Comparison of ENCODE assay signal across 10 mouse cellular contexts in genomic region chr15:78719416-78719815, GRCm38 (mm10). TPM values are rescaled to one million over a fixed set of nuclear protein-coding genes. Genes with fewer than 3 reads are reported as not detected.
A peak's percentile ranks its signal among the peaks of the same experiment; 100 is the strongest.
DNase-seq lines count a peak whose midpoint lies in the region; ATAC-seq and TF ChIP-seq lines count a peak whose summit lies in the region.
"Had no signal": no experiment of that assay in that cellular context is flagged by ENCODE, and none has a peak within 500 bp of the region (broad histone marks: within the 10 kb centered on the region; RNA-seq: fewer than 3 reads in every experiment).

No protein-coding gene starts in this region.

- peaks cover 9% of the 10 kb centered on the region; the same call in 1 of the 2 replicates for H3K4me1 ChIP-seq in stomach, embryonic 14.5 days (ENCODE audit: control insufficient read depth, insufficient read depth, low read length)
- no peaks in the 10 kb centered on the region for H3K4me1 ChIP-seq in stomach, postnatal 0 days (replicated peaks; ENCODE audit: control insufficient read depth, insufficient read depth)
- H3K4me1 ChIP-seq in hindbrain, postnatal 0 days (ENCODE audit: insufficient read depth, low read length): peaks cover 16% of the 10 kb centered on the region
- H3K4me1 ChIP-seq in stomach, embryonic 15.5 days: peaks cover 14% of the 10 kb centered on the region
- H3K4me1 ChIP-seq: liver, embryonic 13.5 days had no signal

- DNase-seq in embryo, embryonic 10.5 days (ENCODE audit: low spot score): peak; percentile 33
- no peak for DNase-seq in embryo, embryonic 10 days (ENCODE audit: low spot score)
- DNase-seq in stomach, postnatal 0 days (ENCODE audit: low spot score): no peak
- DNase-seq in hindbrain, postnatal 0 days (ENCODE audit: low spot score): peak; percentile 42
- DNase-seq in adrenal gland, postnatal 10 days: no peak
- DNase-seq in layer of hippocampus, postnatal 36 days: no peak
- DNase-seq: liver, embryonic 13.5 days had no signal

- no peak for TF ChIP-seq CTCF in stomach, postnatal 0 days (IDR thresholded peaks at IDR 0.05; ENCODE audit: low read depth)
- no peak for TF ChIP-seq CTCF in hindbrain, postnatal 0 days (IDR thresholded peaks at IDR 0.05; ENCODE audit: low read depth)

- H3K9ac ChIP-seq in stomach, embryonic 14.5 days (replicated peaks; ENCODE audit: low read depth, low read length): no peak overlapping the region
- H3K9ac ChIP-seq in stomach, postnatal 0 days (ENCODE audit: low read length): no peak overlapping the region
- no peak overlapping the region for H3K9ac ChIP-seq in hindbrain, postnatal 0 days (replicated peaks; ENCODE audit: low read length)
- no peak overlapping the region for H3K9ac ChIP-seq in stomach, embryonic 15.5 days
- H3K9ac ChIP-seq: liver, embryonic 13.5 days had no signal

- H3K36me3 ChIP-seq in stomach, embryonic 14.5 days (ENCODE audit: control insufficient read depth, insufficient read depth, low read length): no peaks in the 10 kb centered on the region
- no peaks in the 10 kb centered on the region for H3K36me3 ChIP-seq in stomach, postnatal 0 days (ENCODE audit: control insufficient read depth, insufficient read depth, low read length)
- no peaks in the 10 kb centered on the region for H3K36me3 ChIP-seq in hindbrain, postnatal 0 days (ENCODE audit: insufficient read depth, low read length)
- no peaks in the 10 kb centered on the region for H3K36me3 ChIP-seq in stomach, embryonic 15.5 days
- H3K36me3 ChIP-seq: embryonic facial prominence, embryonic 12.5 days; liver, embryonic 13.5 days had no signal

- ATAC-seq in stomach, embryonic 14.5 days (ENCODE audit: insufficient number of reproducible peaks, insufficient read depth, low FRiP score, low read depth): no peak
- no peak for ATAC-seq in stomach, postnatal 0 days (ENCODE audit: low FRiP score, low TSS enrichment)
- ATAC-seq in hindbrain, postnatal 0 days: 0 out of 2 replicates have a peak, but pooled peaks have one; percentile 14
- ATAC-seq in stomach, embryonic 15.5 days (ENCODE audit: insufficient read depth, low FRiP score, low read depth): no peak

- no peak for TF ChIP-seq EP300 in stomach, postnatal 0 days (optimal IDR thresholded peaks at IDR 0.05)

- H3K4me2 ChIP-seq in stomach, embryonic 14.5 days (replicated peaks; ENCODE audit: low read depth, low read length): no peak overlapping the region
- H3K4me2 ChIP-seq in stomach, postnatal 0 days (replicated peaks; ENCODE audit: low read depth): no peak overlapping the region
- peak overlapping the region; percentile 68 for H3K4me2 ChIP-seq in hindbrain, postnatal 0 days (ENCODE audit: low read depth, low read length)
- peak overlapping the region; percentile 77; the same call in 1 of the 2 replicates for H3K4me2 ChIP-seq in stomach, embryonic 15.5 days

- H3K27me3 ChIP-seq in stomach, embryonic 14.5 days (ENCODE audit: control insufficient read depth, insufficient read depth, low read length): peaks cover 51% of the 10 kb centered on the region
- H3K27me3 ChIP-seq in stomach, postnatal 0 days (ENCODE audit: control insufficient read depth, insufficient read depth, low read length): peaks cover 16% of the 10 kb centered on the region
- no peaks in the 10 kb centered on the region for H3K27me3 ChIP-seq in hindbrain, postnatal 0 days (ENCODE audit: insufficient read depth, low read length)
- H3K27me3 ChIP-seq in stomach, embryonic 15.5 days (replicated peaks): peaks cover 64% of the 10 kb centered on the region

- H3K4me3 ChIP-seq in stomach, embryonic 14.5 days (ENCODE audit: low read depth, low read length): 0 out of 2 replicates have a peak overlapping the region, but pooled peaks have one; percentile 40
- H3K4me3 ChIP-seq in stomach, postnatal 0 days (ENCODE audit: low read depth, low read length): no peak overlapping the region
- H3K4me3 ChIP-seq in hindbrain, postnatal 0 days (ENCODE audit: low read length): peak overlapping the region; percentile 57; the same call in 1 of the 2 replicates
- no peak overlapping the region for H3K4me3 ChIP-seq in stomach, embryonic 15.5 days (replicated peaks)

- no peaks in the 10 kb centered on the region for H3K9me3 ChIP-seq in stomach, embryonic 14.5 days (ENCODE audit: control insufficient read depth, low read depth, low read length)
- H3K9me3 ChIP-seq in stomach, postnatal 0 days (ENCODE audit: control insufficient read depth, low read length): no peaks in the 10 kb centered on the region
- H3K9me3 ChIP-seq in hindbrain, postnatal 0 days (ENCODE audit: low read length): no peaks in the 10 kb centered on the region
- no peaks in the 10 kb centered on the region for H3K9me3 ChIP-seq in stomach, embryonic 15.5 days
- H3K9me3 ChIP-seq: embryonic facial prominence, embryonic 12.5 days; liver, embryonic 13.5 days had no signal

- WGBS in stomach, embryonic 14.5 days: 7% methylated on average over 14 of the region's 14 CpGs
- 5% methylated on average over 14 of the region's 14 CpGs for WGBS in stomach, postnatal 0 days
- WGBS in hindbrain, postnatal 0 days: 9% methylated on average over 14 of the region's 14 CpGs
- 6% methylated on average over 14 of the region's 14 CpGs for WGBS in stomach, embryonic 15.5 days

- no peak overlapping the region for H3K27ac ChIP-seq in stomach, embryonic 14.5 days (ENCODE audit: low read length)
- H3K27ac ChIP-seq in stomach, postnatal 0 days (replicated peaks): no peak overlapping the region
- H3K27ac ChIP-seq in hindbrain, postnatal 0 days: peak overlapping the region; percentile 84; the same call in 1 of the 2 replicates
- no peak overlapping the region for H3K27ac ChIP-seq in stomach, embryonic 15.5 days
- H3K27ac ChIP-seq: embryonic facial prominence, embryonic 12.5 days; liver, embryonic 13.5 days had no signal

RNA-seq across cellular contexts. Expression of gene Elfn2, which starts 0.8 kb away (rescaled TPM):
- 0.10 TPM in 1 of 2 replicates, not detected in the other for polyA plus RNA-seq in stomach, embryonic 14.5 days (2014; fragmentation: Nextera tagmentation; extraction: Ambion mirVana)
- polyA plus RNA-seq in stomach, postnatal 0 days (2015; fragmentation: Nextera tagmentation; extraction: Ambion mirVana): 0.06 and 0.11 TPM in 2 replicates
- 40.9 and 43.1 TPM in 2 replicates for total RNA-seq in hindbrain, postnatal 0 days (2014; rRNA removed)
- polyA plus RNA-seq in hindbrain, postnatal 0 days (2015; fragmentation: Nextera tagmentation; extraction: Ambion mirVana): 8.4 and 9.1 TPM in 2 replicates
- polyA plus RNA-seq in stomach, embryonic 15.5 days (2015; fragmentation: Nextera tagmentation; extraction: Ambion mirVana): 0.10 and 0.12 TPM in 2 replicates
- 1 to 10 TPM; 2.5 to 2.9 TPM for total RNA-seq in adrenal gland, postnatal 10 days (2021)
- 100 to 1,000 TPM; 181 to 207 TPM for total RNA-seq in layer of hippocampus, postnatal 36 days (2021)

RNA-seq across cellular contexts. Expression of gene Mfng, which starts 53.9 kb away (rescaled TPM):
- 15.7 and 16.9 TPM in 2 replicates for polyA plus RNA-seq in stomach, embryonic 14.5 days (2014; fragmentation: Nextera tagmentation; extraction: Ambion mirVana)
- 5.6 and 7.2 TPM in 2 replicates for polyA plus RNA-seq in stomach, postnatal 0 days (2015; fragmentation: Nextera tagmentation; extraction: Ambion mirVana)
- 12.7 and 15.2 TPM in 2 replicates for total RNA-seq in hindbrain, postnatal 0 days (2014; rRNA removed)
- polyA plus RNA-seq in hindbrain, postnatal 0 days (2015; fragmentation: Nextera tagmentation; extraction: Ambion mirVana): 16.6 and 17.9 TPM in 2 replicates
- 18.0 and 21.1 TPM in 2 replicates for polyA plus RNA-seq in stomach, embryonic 15.5 days (2015; fragmentation: Nextera tagmentation; extraction: Ambion mirVana)
- 10 to 100 TPM; 15.5 to 17.7 TPM for total RNA-seq in adrenal gland, postnatal 10 days (2021)
- 1 to 10 TPM; 5.4 to 6.2 TPM for total RNA-seq in layer of hippocampus, postnatal 36 days (2021)

Comparison
In these comparisons a context has a peak if more than half of its experiments do, and no peak if none do; other contexts are left out.
1. DNase-seq: peak in embryo, embryonic 10.5 days (single experiment) and hindbrain, postnatal 0 days (single experiment); none in embryo, embryonic 10 days (single experiment), stomach, postnatal 0 days (single experiment), adrenal gland, postnatal 10 days (single experiment) and layer of hippocampus, postnatal 36 days (0 of 2).
2. H3K4me2 ChIP-seq: peak in hindbrain, postnatal 0 days (single experiment) and stomach, embryonic 15.5 days (single experiment); none in stomach, embryonic 14.5 days (single experiment) and stomach, postnatal 0 days (single experiment).
3. H3K4me3 ChIP-seq: peak in stomach, embryonic 14.5 days (single experiment) and hindbrain, postnatal 0 days (single experiment); none in stomach, postnatal 0 days (single experiment) and stomach, embryonic 15.5 days (single experiment).